Mouse (Mus musculus) c-Kit-positive CD71-positive TER-119-positive erythroid progenitor cells, embryonic 14.5 days (primary cell): ENCODE measurements around the gene Sec22c.

Experiments
- DNase-seq: peaks from one replicate; pipeline ENCODE4 v3.0.0-alpha.2; 2013; ENCODE audit warnings: low spot score

Sec22c gene

DNA sequence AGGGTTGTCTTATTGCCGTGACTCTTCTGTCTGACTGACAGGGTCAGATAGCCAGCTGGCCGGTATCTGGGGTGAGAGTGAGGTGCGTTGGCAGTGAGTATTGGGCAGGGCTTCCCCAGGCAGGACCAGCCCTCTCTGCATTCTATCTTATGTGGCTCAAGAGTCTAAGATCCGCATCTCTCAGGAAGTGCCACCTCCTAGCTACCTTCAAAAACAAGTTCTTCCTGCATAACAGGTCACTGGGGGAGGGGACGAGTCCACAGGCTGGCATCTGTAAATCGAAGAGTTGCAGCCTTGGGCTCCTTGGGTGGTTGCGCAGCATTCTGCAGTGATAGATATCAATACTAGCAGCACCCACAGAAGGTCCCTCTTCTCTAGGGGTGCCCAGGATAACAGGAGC is 58.3 kb downstream of the Sec22c start:
- DNase-seq, result no peak

- no peak for DNase-seq
Observed at GRCm38 (mm10) chr9:121644855-121645254, 60.4 kb downstream of the Sec22c start.

DNA sequence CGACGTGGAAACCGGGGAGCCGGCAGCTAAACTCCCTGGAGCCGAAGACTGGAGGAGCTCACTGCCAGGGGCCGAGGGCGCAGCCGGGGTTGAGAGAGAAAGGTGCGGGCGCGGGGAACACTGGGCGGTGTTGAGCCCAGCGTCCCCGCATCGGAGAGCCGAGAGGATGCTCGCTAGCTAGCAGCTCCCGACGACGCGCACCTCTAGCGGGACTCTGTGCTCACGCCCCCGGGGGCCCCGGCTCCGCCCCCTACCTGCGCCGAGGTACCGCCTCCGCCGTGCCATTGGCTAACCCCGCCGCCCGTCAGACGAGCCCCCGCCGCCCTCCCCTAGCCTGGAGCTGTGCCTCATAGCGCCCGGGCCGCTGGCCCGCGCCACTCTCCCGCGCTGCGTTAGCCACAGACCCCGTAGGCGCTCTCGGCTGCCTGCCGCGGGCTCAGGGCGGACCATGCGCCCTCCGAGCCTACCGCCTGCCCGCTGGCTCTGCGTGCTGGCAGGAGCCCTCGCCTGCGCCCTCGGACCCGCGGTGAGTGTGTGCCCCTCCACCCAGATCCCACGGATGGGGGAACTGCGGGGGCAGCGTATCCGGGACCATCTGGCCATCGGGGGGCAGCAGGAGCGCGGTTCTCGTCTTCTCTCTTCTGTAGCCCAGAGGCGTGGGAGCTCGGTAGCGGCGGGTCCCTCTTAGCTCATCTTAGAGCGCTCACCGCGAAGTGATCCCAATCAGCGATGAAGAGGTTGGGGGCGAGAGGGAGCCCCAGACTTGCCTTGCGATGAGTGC is 62.7 kb downstream of the Sec22c start, which contains the start of gene Vipr1:
Vipr1 (plus strand) TSS at position 316 of the 781 bp plus-strand sequence.
- DNase-seq, result peak; percentile 14

GRCm38 (mm10) chr9:121642001-121642400 is 63.3 kb downstream of the Sec22c start, which contains the start of gene Lyzl4:
Lyzl4 (minus strand) TSS chr9:121642096.
- DNase-seq, result no peak

DNA sequence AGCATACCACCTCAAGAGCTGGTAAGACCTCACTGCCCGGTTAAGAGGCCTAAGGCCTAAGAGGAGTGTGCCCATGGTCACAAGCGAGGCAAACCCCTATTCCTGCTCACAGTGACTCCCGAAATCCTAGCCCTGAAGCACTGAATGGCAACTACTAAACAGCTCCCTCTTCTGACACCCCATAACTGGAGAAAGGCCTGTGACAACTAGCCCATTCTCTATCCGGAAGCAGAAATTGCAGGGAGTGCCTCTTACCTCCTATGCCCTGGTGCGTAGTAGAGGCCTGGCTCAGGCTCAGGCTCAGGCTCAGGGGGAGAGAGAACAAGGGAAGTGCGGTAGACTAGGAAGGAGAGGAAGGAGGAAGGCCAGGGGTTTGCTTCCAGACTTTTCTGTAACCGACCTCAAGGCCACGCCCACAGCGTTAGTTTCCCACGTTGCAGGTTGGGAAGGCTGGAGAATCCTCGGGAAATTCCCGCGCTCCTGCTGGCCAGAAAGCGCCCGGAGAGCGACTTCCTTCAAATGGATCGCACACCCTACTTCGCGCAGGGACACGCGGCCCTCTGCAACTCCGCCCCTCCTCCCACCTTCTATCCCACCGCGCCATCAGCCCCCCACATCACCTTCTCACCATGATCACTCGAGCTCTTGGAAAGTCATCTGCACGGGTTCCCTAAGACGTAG is 63.9 kb downstream of the Sec22c start:
- DNase-seq, result no peak

DNA sequence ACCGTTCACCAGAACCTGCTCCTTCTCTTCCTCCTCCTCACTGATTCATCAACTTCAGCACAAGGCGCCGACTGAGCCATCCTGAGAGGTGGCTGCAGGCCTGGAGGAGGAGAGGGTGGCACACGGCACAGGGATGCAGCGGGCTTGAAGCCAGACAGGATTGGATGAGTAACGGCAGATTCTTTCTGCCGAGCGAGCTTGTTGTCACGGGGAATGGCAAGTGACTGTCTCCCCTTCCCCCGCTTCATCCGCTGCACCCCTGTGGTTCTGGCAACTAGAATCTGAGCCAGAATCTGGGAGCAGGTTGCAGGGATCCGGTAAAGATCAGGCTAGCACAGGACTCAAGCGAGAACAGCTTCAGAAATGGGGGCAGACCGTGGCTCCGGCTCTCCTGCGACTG is 65.5 kb downstream of the Sec22c start:
- no peak for DNase-seq

DNA sequence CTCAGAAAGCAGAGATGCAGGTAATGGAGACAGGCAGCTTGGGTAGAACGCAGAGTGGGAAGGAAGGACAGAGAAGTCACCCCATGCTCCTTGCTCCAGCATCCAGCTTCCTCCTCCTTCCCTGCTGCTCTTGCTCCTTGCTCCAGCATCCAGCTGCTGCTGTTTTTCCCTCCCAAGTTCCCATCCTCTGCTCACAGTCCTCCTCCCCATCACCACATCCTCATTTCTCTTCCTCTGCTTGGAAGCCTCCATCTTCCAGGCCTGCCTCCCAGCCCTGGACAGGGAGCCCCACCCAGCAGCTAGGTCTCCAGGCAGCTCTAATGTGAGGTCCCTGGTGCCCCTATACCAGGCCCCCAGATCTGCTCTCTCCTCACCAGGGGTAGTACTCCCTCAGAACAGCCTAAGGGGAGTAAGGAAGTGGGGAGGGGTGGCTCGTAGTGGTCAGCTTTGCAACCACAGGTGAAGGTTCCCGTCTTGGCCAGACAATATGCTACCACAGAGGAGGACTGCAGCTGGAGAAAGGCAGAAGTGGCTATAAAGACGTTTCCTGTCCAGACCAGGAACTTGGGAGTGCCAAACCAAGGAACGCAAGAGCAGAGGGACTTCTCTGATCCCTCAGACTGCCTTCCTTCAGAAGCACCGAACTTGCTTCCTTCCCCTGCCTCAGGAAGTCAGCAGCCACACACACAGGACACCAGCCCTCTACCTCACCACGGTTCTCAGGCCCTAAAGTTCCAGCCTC is 69.3 kb downstream of the Sec22c start:
- DNase-seq, result no peak

DNA sequence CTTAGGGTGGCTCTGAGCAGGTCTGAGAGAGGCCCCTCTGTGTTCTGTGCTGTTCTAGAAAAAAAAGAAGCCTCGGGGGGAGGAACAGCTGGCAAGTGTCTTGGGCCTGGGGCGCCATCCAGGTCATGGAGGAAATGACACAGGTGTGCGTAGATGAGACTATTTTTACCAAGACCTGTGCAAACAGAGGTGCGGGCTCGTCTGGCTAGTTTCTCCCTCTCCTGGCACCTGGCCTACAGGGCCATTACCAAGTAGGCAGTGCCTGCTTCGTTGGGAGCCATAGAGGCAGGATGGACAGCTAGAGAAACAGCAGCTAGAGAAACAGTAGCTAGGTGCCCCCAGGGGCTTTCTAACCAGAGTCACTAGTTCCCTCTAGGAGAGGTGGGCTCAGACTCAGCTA is 72.0 kb downstream of the Sec22c start:
- no peak for DNase-seq

- DNase-seq, result no peak
Observed at GRCm38 (mm10) chr9:121632891-121633290, 72.4 kb downstream of the Sec22c start.

DNA sequence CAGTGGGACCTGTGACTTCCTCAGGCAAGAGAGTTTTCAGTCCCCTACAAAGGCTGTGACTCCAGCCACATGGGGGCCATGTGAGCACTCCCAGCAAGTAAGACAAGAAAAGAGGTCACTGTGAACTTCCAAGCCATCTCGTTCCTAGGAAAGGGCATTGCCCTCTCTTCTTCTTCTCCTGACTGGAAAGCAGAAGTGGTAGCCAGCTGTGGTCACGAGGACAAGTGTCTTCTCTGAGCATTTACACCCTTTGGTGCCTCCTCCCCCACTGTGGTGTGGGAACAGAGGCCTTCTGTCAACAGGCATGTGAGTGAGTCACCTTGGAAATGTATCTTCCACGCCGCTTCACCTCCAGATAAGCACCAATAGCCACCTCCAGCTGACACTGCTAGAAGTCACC is 73.3 kb downstream of the Sec22c start:
- DNase-seq, result no peak

DNA sequence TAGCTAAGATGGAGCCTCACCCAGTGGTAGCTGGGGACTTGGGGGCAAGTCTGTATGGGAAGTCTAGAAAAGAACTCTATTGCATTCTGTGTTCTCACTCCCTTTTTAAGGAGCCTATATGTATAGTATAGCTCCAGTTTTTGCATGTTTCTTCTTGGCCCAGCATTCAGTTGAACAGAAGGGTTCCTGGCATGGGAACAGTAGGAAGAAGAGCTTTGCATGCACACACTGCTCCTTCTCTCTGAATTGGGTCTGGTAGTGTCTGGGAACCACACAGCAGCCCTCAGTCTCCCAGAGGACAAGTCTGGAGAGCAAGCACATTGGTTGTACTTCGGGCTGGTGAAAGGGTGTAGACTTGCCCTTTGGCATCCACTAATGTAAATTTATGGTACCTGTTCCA is 74.7 kb downstream of the Sec22c start:
- no peak for DNase-seq
